12 mouse cellular contexts compared by ENCODE assay signal in genomic region chr17:30607909-30608495, GRCm38 (mm10). TPM values are rescaled to one million over a fixed set of nuclear protein-coding genes. Genes with fewer than 3 reads are reported as not detected.
DNase-seq lines count a peak whose midpoint lies in the region; ATAC-seq and TF ChIP-seq lines count a peak whose summit lies in the region.
"Had no signal": no experiment of that assay in that cellular context is flagged by ENCODE, and none has a peak within 500 bp of the region (broad histone marks: within the 10 kb centered on the region; RNA-seq: fewer than 3 reads in every experiment).

No protein-coding gene starts in this region.

- DNase-seq in kidney, postnatal 10 days = peak; percentile 16
- DNase-seq in kidney, adult 11 months = no peak
- DNase-seq in heart, adult 9 months (ENCODE audit: low spot score in 2 of 2) = no peak
- DNase-seq in layer of hippocampus, adult 11-12 months (ENCODE audit: low spot score) = no peak
- DNase-seq: adrenal gland, postnatal 10 days had no signal

- peaks cover 91% of the 10 kb centered on the region for H3K4me1 ChIP-seq in E14TG2a.4 (replicated peaks; ENCODE audit: low read depth, low read length)
- no peaks in the 10 kb centered on the region for H3K4me1 ChIP-seq in ES-Bruce4 (ENCODE audit: control insufficient read depth, insufficient read depth, low read length)
- H3K4me1 ChIP-seq in hindbrain, embryonic 16.5 days (ENCODE audit: control insufficient read depth, insufficient read depth, low read depth, low read length) = peaks cover 14% of the 10 kb centered on the region

- TF ChIP-seq CTCF in E14TG2a.4 (conservative IDR thresholded peaks at IDR 0.05; ENCODE audit: low read length) (no peak), ES-Bruce4 (IDR thresholded peaks at IDR 0.05; ENCODE audit: low read depth, low read length) (no peak)

- no peak for ATAC-seq in hindbrain, embryonic 16.5 days
- ATAC-seq in cerebellum, adult (ENCODE audit: insufficient number of reproducible peaks, low FRiP score, low TSS enrichment) = no peak

- TF ChIP-seq POLR2A in ES-Bruce4 (IDR thresholded peaks at IDR 0.05; ENCODE audit: insufficient read depth, low read length) = no peak

- no peaks in the 10 kb centered on the region for H3K27me3 ChIP-seq in E14TG2a.4 (ENCODE audit: insufficient read depth, low read length)
- H3K27me3 ChIP-seq in ES-Bruce4 (ENCODE audit: control insufficient read depth, insufficient read depth, low read length, poor library complexity, severe bottlenecking) = no peaks in the 10 kb centered on the region
- H3K27me3 ChIP-seq in hindbrain, embryonic 16.5 days (replicated peaks; ENCODE audit: control insufficient read depth, insufficient read depth, low read length) = no peaks in the 10 kb centered on the region
- H3K27me3 ChIP-seq: hindbrain, embryonic 15.5 days; megakaryocyte, embryonic 14.5 days had no signal

- TF ChIP-seq EP300 in ES-Bruce4 (IDR thresholded peaks at IDR 0.05; ENCODE audit: insufficient read depth, low read depth, low read length) = no peak

- no peak overlapping the region for H3K4me2 ChIP-seq in hindbrain, embryonic 16.5 days (ENCODE audit: low read length)
- H3K4me2 ChIP-seq: hindbrain, embryonic 15.5 days had no signal

- WGBS in hindbrain, embryonic 16.5 days = 53% methylated on average over 8 of the region's 8 CpGs

- H3K9me3 ChIP-seq in E14TG2a.4 (ENCODE audit: low read length) (no peaks in the 10 kb centered on the region), ES-Bruce4 (replicated peaks; ENCODE audit: control insufficient read depth, insufficient read depth, low read length, poor library complexity, severe bottlenecking) (no peaks in the 10 kb centered on the region)
- no peaks in the 10 kb centered on the region for H3K9me3 ChIP-seq in hindbrain, embryonic 16.5 days (ENCODE audit: control insufficient read depth, low read length)
- H3K9me3 ChIP-seq: hindbrain, embryonic 15.5 days; megakaryocyte, embryonic 14.5 days had no signal

- H3K4me3 ChIP-seq in E14TG2a.4 (replicated peaks; ENCODE audit: low read length) (peak overlapping the region; percentile 68), ES-Bruce4 (ENCODE audit: low read depth, low read length) (no peak overlapping the region)
- no peak overlapping the region for H3K4me3 ChIP-seq in hindbrain, embryonic 16.5 days (ENCODE audit: low read length)
- H3K4me3 ChIP-seq: heart, adult 2 months; hindbrain, embryonic 15.5 days; megakaryocyte, embryonic 14.5 days had no signal

- peak overlapping the region; percentile 5; the same call in 1 of the 2 replicates for H3K27ac ChIP-seq in ES-Bruce4 (ENCODE audit: insufficient read depth, low read length)
- H3K27ac ChIP-seq in hindbrain, embryonic 16.5 days (ENCODE audit: low read depth, low read length) = peak overlapping the region; percentile 29; the same call in 1 of the 2 replicates
- H3K27ac ChIP-seq: heart, adult 2 months; hindbrain, embryonic 15.5 days had no signal

- H3K9ac ChIP-seq in ES-Bruce4 (ENCODE audit: low read depth, poor library complexity, severe bottlenecking) = no peak overlapping the region
- no peak overlapping the region for H3K9ac ChIP-seq in hindbrain, embryonic 16.5 days (ENCODE audit: low read depth, low read length)
- H3K9ac ChIP-seq: hindbrain, embryonic 15.5 days had no signal

- H3K36me3 ChIP-seq in E14TG2a.4 (ENCODE audit: insufficient read depth, low read length) = peaks cover 41% of the 10 kb centered on the region
- peaks cover 5% of the 10 kb centered on the region; the same call in 1 of the 2 replicates for H3K36me3 ChIP-seq in ES-Bruce4 (ENCODE audit: control insufficient read depth, insufficient read depth, low read length, poor library complexity, severe bottlenecking)
- peaks cover 2% of the 10 kb centered on the region; the same call in 1 of the 2 replicates for H3K36me3 ChIP-seq in hindbrain, embryonic 16.5 days (ENCODE audit: control insufficient read depth, insufficient read depth, low read length)
- H3K36me3 ChIP-seq: hindbrain, embryonic 15.5 days had no signal

RNA-seq across cellular contexts. Expression of gene Dnah8, which starts 16.2 kb away (rescaled TPM):
- 25.8 and 34.7 TPM in 2 replicates for polyA plus RNA-seq in ES-Bruce4 (2011; ENCODE audit: insufficient read depth, insufficient read length, low read depth, missing spikeins)
- 1.7 and 2.4 TPM in 2 replicates for polyA plus RNA-seq in hindbrain, embryonic 16.5 days (2015; fragmentation: Nextera tagmentation; extraction: Ambion mirVana)

RNA-seq across cellular contexts. Expression of gene Glo1, which starts 18.7 kb away (rescaled TPM):
- polyA plus RNA-seq in ES-Bruce4 (2011; ENCODE audit: insufficient read depth, insufficient read length, low read depth, missing spikeins) = 175 and 190 TPM in 2 replicates
- polyA plus RNA-seq in hindbrain, embryonic 16.5 days (2015; fragmentation: Nextera tagmentation; extraction: Ambion mirVana) = 170 and 172 TPM in 2 replicates

RNA-seq across cellular contexts. Expression of gene Btbd9, which starts 31.7 kb away (rescaled TPM):
- 19.2 and 21.6 TPM in 2 replicates for polyA plus RNA-seq in ES-Bruce4 (2011; ENCODE audit: insufficient read depth, insufficient read length, low read depth, missing spikeins)
- 135 TPM in 2 replicates for polyA plus RNA-seq in hindbrain, embryonic 16.5 days (2015; fragmentation: Nextera tagmentation; extraction: Ambion mirVana)
